Mouse (Mus musculus) thymus, adult 2 months (tissue): ENCODE results near the gene Wdr46. TPM values are rescaled to one million over a fixed set of nuclear protein-coding genes. Genes with fewer than 3 reads are reported as not detected.
A peak's percentile ranks its signal among the peaks of the same experiment; 100 is the strongest.
"Not testable (repeated sequence)": the region's sequence is repeated elsewhere in the genome, so short reads cannot be mapped to it uniquely, and the experiment has no call there.

Experiments used
- DNase-seq: peaks from one replicate; pipeline ENCODE4 v3.0.0; 2021
- H3K27ac ChIP-seq: fragments of 200-500 bp; 2 replicates; pipeline ENCODE4 v1.5.1; 2012; ENCODE audit warnings: low read length, control low read depth; ENCODE audit not compliant: control insufficient read depth, insufficient read depth
- H3K27me3 ChIP-seq: fragments of 200-500 bp; 2 replicates; pipeline ENCODE4 v1.6.1; 2012; ENCODE audit warnings: mild to moderate bottlenecking, low read length, moderate library complexity, mixed read lengths; ENCODE audit not compliant: control insufficient read depth, insufficient read depth
- H3K36me3 ChIP-seq: fragments of 200-500 bp; 2 replicates; pipeline ENCODE4 v1.6.1; 2012; ENCODE audit warnings: mild to moderate bottlenecking, low read length, moderate library complexity; ENCODE audit not compliant: control insufficient read depth, insufficient read depth
- H3K4me1 ChIP-seq: fragments of 200-500 bp; replicated peaks from 2 replicates; pipeline ENCODE4 v1.6.1; 2012; ENCODE audit warnings: low read length; ENCODE audit not compliant: control insufficient read depth, insufficient read depth
- H3K4me3 ChIP-seq: fragments of 200-500 bp; 2 replicates; pipeline ENCODE4 v1.5.1; 2012; ENCODE audit warnings: mild to moderate bottlenecking, low read length, control low read depth, moderate library complexity; ENCODE audit not compliant: control insufficient read depth, insufficient read depth
- CTCF ChIP-seq: fragments of 200-500 bp; IDR thresholded peaks from 2 replicates; pipeline ENCODE4 v1.5.1; 2012; ENCODE audit warnings: mild to moderate bottlenecking, control low read depth, low read length, moderate library complexity, borderline replicate concordance; ENCODE audit not compliant: control insufficient read depth, poor library complexity, insufficient read depth; ENCODE audit errors: extremely low read depth
- POLR2A ChIP-seq: fragments of 200-500 bp; IDR thresholded peaks from 2 replicates; pipeline ENCODE4 v1.6.1; 2012; ENCODE audit warnings: mild to moderate bottlenecking, low read length, control low read depth, moderate library complexity; ENCODE audit not compliant: control insufficient read depth, poor library complexity, insufficient read depth; ENCODE audit errors: extremely low read depth
- WGBS: fragments of 180-500 bp; shearing (Covaris S2); methylation state at CpG from one replicate; pipeline ENCODE4 v1.1.7; 2018; 5-methylcytosine and 5-hydroxymethylcytosine counted together
- polyA plus RNA-seq: library from polyadenylated mRNA; depleted of rRNA; stranded (reverse); fragments of >200 nt; gene quantifications from 2 replicates; pipeline ENCODE4 v1.2.3, GENCODE M21; 2012; rRNA removed

Wdr46 gene
- 35.4 and 38.1 TPM in 2 replicates for polyA plus RNA-seq

DNA sequence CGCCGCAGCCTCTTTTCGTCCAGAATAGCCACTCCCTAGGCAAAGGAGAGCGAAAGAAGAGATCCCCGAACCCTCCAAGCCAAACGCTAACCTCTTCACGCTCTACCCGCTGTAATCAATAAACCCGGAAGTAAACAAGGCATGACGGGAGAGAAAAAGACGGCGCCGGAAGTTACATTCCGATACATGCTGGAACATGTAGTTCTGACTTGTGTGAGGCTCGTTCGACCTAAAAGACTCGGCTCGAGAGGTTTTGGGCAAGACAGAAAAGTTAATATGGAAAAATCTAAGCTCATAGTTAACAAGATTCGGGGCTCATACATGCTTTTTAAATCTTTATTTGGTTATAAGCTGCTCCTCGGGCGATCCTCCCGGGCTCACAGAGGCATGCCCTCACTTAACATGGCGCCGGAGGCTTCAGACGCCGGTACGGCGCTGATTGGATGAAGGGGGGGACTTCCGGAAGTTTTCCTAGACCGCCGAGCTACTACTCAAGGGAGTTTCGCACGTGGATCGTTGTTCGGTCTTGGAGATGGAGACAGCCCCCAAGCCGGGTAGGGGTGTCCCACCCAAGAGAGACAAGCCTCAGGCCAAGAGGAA is at the start of gene Wdr46, which contains the start of gene Pfdn6:
Wdr46 (plus strand) TSS at position 455 of the 600 bp plus-strand sequence.
Pfdn6 (minus strand) TSS at position 138 of the 600 bp plus-strand sequence.
- Histone ChIP-seq H3K4me3 (peak within 1 kb of the TSS; percentile 73), H3K36me3 (peaks cover 10% of the 10 kb centered on the region), H3K27ac (no peak within 1 kb of the TSS), H3K4me1 (peaks cover 20% of the 10 kb centered on the region), H3K27me3 (no peaks in the 10 kb centered on the region)
- TF ChIP-seq CTCF (no peak), POLR2A (0 out of 2 replicates have a peak, but pooled peaks have one; percentile 10)
- DNase-seq = peak; percentile 87
- under 1% methylated on average over 36 of the region's 36 CpGs for WGBS

DNA sequence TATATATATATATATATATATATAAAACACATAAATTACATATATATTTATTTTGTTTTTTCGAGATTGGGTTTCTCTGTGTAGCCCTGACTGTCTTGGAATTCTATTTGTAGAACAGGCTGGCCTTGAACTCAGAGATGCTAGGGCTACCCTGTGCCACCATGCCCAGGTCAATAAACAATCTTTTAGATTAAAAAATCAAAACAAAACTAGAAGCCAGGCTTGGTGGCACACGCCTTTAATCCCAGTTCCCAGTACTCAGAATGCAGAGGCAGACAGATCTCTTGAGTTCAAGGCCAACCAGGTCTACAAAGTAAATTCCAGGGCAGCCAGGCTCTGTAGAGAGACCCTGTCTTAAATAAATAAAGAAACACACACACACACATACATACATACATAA is 49.1 kb upstream of the Wdr46 start:
- Histone ChIP-seq H3K27ac (no peak overlapping the region), H3K4me1 (peaks cover 4% of the 10 kb centered on the region; the same call in 1 of the 2 replicates), H3K27me3 (no peaks in the 10 kb centered on the region), H3K36me3 (no peaks in the 10 kb centered on the region), H3K4me3 (no peak overlapping the region)
- DNase-seq = no peak
- WGBS = 64% methylated on average over 2 of the region's 2 CpGs
- TF ChIP-seq POLR2A = no peak
- TF ChIP-seq CTCF = no peak

DNA sequence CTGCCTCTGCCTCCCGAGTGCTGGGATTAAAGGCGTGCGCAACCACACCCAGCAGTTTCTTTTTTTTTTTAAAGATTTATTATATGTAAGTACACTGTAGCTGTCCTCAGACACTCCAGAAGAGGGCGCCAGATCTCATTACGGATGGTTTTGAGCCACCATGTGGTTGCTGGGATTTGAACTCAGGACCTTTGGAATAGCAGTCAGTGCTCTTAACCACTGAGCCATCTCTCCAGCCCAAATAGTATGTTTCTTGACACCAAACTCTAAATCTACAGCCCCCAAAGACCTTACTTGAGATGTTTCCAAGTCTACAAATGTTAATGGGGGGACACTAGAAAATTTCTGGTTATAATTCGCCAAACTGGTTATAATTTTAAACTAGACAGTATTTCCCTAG is 48.6 kb upstream of the Wdr46 start:
- H3K27me3 ChIP-seq, H3K4me3 ChIP-seq, H3K4me1 ChIP-seq, H3K36me3 ChIP-seq, DNase-seq, H3K27ac ChIP-seq: not testable (repeated sequence)
- WGBS = 76% methylated on average over 6 of the region's 6 CpGs

DNA sequence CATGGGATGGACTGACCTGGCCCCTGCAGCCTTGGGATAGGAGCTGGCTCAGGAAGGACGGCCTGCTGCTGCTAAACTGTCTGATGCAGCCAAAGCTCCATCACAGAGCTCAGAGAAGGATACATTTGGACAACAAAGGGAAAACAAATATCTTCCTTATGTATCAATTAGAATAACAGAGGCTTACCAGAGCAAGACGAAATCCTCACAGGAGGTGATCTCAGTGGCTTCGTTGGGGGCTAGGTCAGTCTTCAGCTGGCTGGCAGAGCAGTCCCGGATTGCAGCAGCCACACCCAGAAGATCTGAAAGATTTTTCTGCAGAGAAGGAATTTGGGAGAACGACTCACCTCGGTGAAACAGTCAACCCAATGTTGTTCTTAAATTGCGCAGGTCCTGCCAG is 48.0 kb upstream of the Wdr46 start:
- TF ChIP-seq POLR2A (no peak), CTCF (no peak)
- H3K27ac ChIP-seq = no peak overlapping the region
- no peaks in the 10 kb centered on the region for H3K36me3 ChIP-seq
- no peaks in the 10 kb centered on the region for H3K27me3 ChIP-seq
- no peak overlapping the region for H3K4me3 ChIP-seq
- 76% methylated on average over 7 of the region's 7 CpGs for WGBS
- H3K4me1 ChIP-seq = peaks cover 4% of the 10 kb centered on the region; the same call in 1 of the 2 replicates
- no peak for DNase-seq

DNA sequence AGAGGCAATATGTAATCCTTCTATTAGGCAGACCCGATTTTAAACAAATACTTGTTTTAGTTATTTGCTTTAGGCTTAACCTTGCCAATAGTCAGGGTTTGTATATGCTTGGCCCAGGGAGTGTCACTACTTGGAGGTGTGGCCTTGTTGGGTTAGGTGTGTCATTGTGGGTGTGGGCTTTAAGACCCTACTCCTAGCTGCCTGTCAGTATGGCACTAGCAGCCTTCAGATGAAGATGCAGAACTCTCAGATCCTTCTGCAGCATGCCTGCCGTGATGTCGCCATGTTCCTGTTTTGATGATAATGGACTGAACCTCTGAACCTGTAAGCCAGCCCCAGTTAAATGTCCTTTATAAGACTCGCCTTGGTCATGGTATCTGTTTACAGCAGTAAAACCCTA is 47.4 kb upstream of the Wdr46 start:
- not testable (repeated sequence) for H3K4me3 ChIP-seq, DNase-seq
- 93% methylated on average over 4 of the region's 4 CpGs for WGBS

DNA sequence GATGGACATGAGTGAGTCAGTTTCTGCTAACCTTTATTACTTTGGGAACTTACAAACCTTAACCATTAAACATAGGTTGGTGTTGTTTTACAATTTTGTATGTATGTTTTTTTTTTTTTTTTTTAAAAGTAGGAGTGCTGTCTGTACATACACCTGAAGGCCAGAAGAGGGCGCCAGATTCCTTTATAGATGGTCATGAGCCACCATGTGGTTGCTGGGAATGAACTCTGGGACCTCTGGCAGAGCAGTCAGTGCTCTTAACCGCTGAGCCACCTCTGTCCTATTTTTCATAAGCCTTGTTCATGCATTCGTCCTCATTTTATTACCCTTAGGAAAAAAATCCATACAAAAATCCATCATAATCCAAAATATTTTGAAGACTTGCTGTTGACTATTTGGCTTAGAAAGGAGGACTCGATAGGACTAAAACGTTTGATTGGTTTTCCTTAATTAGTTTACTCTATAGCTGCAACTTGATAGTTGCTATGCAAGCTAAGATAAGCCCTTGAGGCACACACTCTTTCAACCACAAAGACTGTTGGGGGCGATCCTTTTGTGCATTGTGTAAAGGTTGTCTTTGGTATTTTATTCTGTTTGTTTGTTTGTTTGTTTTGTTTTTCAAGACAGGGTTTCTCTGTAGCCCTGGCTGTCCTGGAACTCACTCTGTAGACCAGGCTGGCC is 43.2 kb upstream of the Wdr46 start:
- no peak overlapping the region for H3K4me3 ChIP-seq
- TF ChIP-seq CTCF = no peak
- no peak for TF ChIP-seq POLR2A
- H3K27ac ChIP-seq = no peak overlapping the region
- H3K4me1 ChIP-seq = no peaks in the 10 kb centered on the region
- no peak for DNase-seq
- no peaks in the 10 kb centered on the region for H3K27me3 ChIP-seq
- WGBS = 50% methylated on average over 6 of the region's 6 CpGs
- no peaks in the 10 kb centered on the region for H3K36me3 ChIP-seq

More for the DNA sequence above, 47.4 kb upstream of the Wdr46 start:
- not testable (repeated sequence) for H3K27ac ChIP-seq, H3K36me3 ChIP-seq, H3K4me1 ChIP-seq, H3K27me3 ChIP-seq

DNA sequence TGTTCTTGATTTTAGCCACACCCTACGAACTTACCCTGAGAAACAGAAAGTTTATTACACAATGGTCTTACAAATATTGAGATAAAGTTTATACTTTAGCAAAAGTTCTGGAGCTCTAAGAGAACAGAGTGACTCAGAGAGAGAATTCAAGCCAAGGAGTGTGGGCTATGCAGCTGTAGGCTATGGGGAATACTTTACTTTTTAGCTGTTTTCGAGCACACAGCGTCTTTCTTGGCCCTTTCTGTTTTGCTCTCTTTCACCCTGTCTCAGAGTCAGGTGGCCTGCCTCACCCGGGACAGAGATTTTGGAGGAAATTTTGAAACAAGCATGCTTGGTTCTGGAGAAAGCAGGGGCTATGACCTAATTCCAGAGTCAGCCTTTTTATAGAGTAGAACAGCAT is 42.3 kb upstream of the Wdr46 start:
- not testable (repeated sequence) for H3K4me3 ChIP-seq, H3K4me1 ChIP-seq, H3K27me3 ChIP-seq, H3K27ac ChIP-seq, DNase-seq, H3K36me3 ChIP-seq
- WGBS = 95% methylated on average over 4 of the region's 4 CpGs
